Mouse (Mus musculus) adrenal gland, adult 8-10 months (tissue): ENCODE measurements around the gene Tmed4. TPM values are rescaled to one million over a fixed set of nuclear protein-coding genes. Genes with fewer than 3 reads are reported as not detected.
"Not testable (repeated sequence)": the region's sequence is repeated elsewhere in the genome, so short reads cannot be mapped to it uniquely, and the experiment has no call there.

Experiments used
- DNase-seq: peaks from one replicate; pipeline ENCODE4 v3.0.0; 2022
- total RNA-seq, 4 experiments: library from RNA; stranded (reverse); gene quantifications; 2 replicates each; pipeline ENCODE4 v1.2.4; 2022

Tmed4 gene
- total RNA-seq, 4 experiments from 2014 or later = 116 to 136 (median 128) TPM

DNA sequence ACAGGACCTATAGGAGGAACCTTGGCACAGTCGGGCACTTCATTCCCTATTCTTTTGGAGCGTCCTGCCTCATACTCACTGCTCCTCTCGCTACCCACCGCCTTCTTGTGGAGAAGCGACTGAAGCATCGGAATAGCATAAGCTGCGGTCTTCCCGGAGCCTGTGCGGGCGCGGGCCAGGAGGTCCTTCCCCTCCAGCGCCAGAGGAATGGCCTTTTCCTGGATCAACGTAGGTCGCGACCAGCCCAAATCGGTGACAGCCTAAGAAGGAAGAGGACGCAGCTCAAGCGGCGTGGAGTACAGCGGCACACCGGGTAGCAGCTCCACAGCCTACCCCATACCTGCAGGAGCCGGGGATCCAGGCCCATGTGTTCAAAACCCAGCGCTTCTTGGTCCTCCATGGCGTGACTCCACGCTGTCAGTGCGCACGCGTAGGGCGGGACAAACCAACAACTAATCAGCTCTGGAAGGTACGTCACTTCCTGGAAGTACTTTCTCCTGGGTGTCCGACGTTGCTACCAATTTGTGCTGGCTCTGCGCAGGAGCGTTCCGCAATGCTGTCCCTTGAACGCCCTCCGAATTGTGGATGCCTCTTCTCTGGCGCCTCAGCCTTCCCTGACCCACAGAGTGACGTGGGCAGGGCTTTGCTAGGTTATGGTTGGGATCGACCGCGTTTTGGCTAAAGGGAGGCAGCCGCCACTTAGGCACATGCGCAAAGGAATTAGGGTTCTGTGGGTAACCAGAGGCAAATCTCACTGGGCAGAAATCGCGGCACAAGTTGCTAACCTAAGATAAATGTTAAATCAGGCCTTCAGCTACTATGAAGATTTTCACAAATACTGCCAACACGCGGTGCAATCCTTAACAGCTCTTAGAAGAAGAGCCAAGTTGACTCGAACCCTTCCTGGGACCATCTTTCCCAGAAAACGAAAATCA is 7.1 kb downstream of the Tmed4 start, which contains the start of gene Ddx56:
Gene Ddx56 (minus strand): TSS at position 453 of the 935 bp plus-strand sequence.
- DNase-seq = peak; percentile 92

DNA sequence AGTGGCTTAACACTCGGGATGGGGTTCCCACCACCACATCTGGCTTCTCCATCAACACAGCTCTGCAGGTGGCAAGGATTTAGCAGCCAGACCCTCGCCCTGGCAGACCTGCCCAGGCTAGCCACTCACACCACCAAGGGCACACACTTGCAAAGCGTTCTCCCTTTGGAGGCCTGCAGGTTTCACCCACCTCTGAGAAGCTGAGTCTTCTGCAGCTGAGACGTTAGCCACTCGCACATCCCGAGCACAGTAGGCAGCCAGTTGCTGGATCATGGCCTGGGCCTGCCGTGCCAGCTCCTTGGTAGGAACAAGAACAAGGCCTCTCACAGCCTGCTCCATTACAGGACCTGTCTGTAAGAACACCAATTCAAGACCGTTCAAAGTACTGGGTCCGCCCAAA is 8.0 kb downstream of the Tmed4 start:
- DNase-seq = no peak

DNA sequence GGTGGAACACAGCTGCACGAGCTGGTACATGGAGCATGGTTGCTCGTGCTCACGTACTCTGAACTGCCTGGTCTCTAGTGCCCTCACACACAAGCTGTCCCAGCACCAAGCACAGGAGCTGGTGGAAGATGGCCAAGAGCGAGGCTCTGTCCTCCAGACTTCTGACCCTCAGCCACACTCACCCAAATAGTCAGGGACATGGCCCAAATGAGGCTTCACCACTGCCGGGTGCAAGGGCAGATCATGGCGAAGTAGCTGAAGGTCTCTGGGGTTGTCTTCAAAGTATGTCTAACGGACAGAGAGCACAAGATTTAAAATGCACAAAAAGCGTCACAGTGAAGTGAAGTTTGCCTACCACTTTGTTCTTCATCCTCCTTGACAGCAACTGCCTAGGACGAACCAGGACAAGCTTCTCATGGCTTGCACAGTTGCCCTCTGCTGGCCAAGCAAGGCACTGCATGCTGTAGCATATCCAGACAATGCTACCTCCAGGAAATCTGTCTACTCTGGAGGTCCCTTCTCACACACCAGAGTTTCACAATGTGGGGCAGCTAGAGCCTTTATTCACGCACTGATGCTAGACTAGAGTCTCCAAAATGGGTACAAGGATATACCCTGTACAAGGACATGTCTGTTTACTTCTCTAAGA is 13.1 kb downstream of the Tmed4 start:
- no peak for DNase-seq

DNA sequence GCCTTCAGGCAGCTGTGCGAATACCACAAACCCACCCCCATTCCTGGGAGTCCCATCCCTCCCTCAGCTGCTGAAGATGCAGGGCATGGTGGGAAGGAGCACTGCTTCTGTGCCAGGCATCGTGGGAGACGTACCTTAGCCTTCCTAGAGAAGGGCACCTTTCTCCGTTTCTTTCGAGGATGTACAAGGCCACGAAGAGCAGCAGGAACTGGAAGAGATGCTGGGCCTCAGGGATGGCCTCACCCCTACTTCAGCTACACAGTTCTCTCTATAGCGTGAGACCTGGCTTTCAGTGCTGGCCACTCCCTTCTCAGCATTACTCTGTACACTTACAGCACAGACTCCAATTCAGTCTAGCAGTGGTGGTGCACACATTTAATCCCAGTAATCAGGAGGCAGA is 15.3 kb downstream of the Tmed4 start:
- no peak for DNase-seq

GRCm38 (mm10) chr11:6256490-6257072 is 18.1 kb downstream of the Tmed4 start:
- no peak for DNase-seq

GRCm38 (mm10) chr11:6254602-6255001 is 20.1 kb downstream of the Tmed4 start:
- DNase-seq = not testable (repeated sequence)

GRCm38 (mm10) chr11:6252824-6253223 is 21.8 kb downstream of the Tmed4 start:
- DNase-seq = no peak

DNA sequence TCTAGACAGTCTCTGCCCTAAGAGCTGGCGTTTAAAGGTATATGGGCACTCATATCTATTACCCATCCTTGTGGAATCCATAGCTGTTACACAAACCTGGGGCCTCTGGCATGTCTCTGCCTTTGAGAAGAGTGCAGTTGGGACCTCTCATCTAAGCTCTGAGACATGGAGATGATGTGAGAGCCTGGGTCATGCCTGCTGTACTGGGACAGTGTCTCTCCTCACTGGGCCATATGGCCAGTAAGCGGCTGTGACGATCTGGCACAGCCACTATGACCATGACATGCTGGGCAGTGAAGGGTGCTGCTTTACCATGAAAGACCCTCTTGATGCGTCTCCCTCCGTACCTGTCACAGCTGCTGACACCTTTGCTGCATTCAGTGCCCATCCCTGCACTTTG is 22.4 kb downstream of the Tmed4 start:
- no peak for DNase-seq

DNA sequence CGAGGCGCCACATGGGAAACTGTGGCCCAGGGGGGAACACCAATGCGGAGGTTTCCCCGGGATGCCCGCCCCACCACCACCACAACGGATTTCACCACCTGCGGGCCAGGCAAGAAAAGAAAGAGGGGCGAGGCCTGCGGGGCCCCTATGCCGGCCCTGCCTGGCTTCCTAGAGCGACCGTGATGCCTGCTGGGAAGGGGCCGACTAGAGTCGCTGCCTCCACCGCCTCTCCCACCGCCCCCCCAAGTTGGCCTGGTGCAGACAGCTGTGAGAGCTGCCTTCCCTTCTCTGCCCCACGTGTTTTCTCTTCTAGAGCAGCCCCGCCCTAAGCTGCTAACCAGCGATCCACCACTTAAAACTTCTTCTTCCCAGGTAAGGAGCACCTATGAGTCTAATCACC is 30.0 kb downstream of the Tmed4 start:
- DNase-seq = no peak

GRCm38 (mm10) chr11:6233025-6233424 is 41.6 kb downstream of the Tmed4 start:
- DNase-seq = no peak

DNA sequence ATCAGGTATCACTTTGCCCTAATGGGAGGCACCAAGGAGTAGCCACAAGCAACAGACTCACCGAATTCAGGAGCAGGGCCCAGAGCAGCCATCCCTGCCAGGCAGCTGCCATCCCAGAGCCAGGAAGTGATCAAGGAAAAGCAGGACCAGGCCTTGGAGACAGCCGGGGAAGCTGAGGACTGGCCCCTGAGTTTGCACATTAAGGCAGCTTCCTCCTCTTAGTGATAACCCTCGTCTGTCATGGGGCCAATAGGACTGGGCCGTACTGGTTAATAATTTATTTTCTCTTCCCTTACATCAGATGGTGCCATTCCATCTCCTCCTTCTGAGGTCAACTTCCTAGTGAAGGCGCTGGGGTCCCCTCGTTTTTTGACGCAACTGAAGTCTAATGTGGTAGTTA is 44.7 kb downstream of the Tmed4 start, which contains the start of gene Npc1l1:
Gene Npc1l1 (minus strand): TSS at position 132 of the 400 bp plus-strand sequence.
- DNase-seq = no peak

DNA sequence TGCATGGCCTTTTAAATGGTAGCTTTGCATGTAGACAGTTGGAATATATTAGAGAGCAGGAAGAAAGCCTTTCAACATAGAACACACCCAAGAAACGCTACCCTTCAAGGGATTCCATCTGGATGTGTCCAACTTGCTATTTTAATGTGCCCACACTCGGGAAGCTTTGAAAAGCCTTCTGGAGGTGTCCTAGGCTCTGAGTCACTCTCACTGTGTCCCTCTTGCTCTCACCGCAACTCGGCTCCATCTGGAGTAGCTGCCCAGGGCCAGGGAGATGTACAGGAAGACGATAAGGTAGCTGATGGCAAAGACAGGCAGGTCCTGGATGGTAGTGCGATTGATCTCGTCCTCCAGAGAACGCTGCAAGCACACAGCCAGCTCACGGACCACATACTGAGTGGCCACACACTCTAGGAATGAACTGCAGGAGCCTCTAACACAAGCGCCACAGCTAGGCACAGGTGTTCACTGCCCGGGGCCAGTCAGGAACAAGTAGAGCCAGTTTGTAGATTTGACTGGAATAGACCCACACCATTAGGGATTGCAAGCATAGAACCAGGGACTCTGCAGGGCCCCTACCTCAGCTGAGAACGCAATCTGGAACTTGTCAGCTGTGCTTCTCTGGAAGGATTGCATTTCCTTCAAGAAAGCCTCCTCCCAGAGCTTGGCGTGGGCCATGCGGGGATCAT is 50.0 kb downstream of the Tmed4 start:
- DNase-seq = no peak

GRCm38 (mm10) chr11:6222187-6222586 is 52.5 kb downstream of the Tmed4 start:
- no peak for DNase-seq

Other genes starting within 250 kb of the Tmed4 start
- gene Camk2b, start 208.5 kb downstream of the Tmed4 start, total RNA-seq = 10 to 100 TPM; 13.2 to 25.8 (median 20.0) TPM
- under 1 TPM in 2 of 4 experiments, not detected in 2; 0.17 to 0.30 TPM for gene A730071L15Rik, start 74.8 kb downstream of the Tmed4 start, total RNA-seq
- gene Nudcd3, start 74.5 kb downstream of the Tmed4 start, total RNA-seq = 10 to 100 TPM; 69.6 to 92.4 (median 82.8) TPM
- under 1 TPM in 2 of 4 experiments, not detected in 2; 0.13 to 0.15 TPM for gene Npc1l1, start 44.7 kb downstream of the Tmed4 start, total RNA-seq
- gene Ddx56, start 7.1 kb downstream of the Tmed4 start, total RNA-seq = 10 to 100 TPM; 55.2 to 69.7 (median 60.3) TPM
- 100 to 1,000 TPM; 373 to 593 (median 476) TPM for gene Ogdh, start 16.8 kb upstream of the Tmed4 start, total RNA-seq
- 10 to 100 TPM; 51.9 to 66.8 (median 59.9) TPM for gene Zmiz2, start 114.2 kb upstream of the Tmed4 start, total RNA-seq
- 1,000 to 10,000 TPM; 1,457 to 1,759 (median 1,529) TPM for gene Ppia, start 140.6 kb upstream of the Tmed4 start, total RNA-seq
- 10 to 100 TPM; 68.9 to 84.3 (median 80.5) TPM for gene H2afv, start 169.6 kb upstream of the Tmed4 start, total RNA-seq
- 10 to 100 TPM; 54.2 to 62.0 (median 60.9) TPM for gene Purb, start 201.0 kb upstream of the Tmed4 start, total RNA-seq
- gene Myo1g, start 246.1 kb upstream of the Tmed4 start, total RNA-seq = 1 to 10 TPM; 2.1 to 4.8 (median 3.4) TPM